In the genomic region with DNA sequence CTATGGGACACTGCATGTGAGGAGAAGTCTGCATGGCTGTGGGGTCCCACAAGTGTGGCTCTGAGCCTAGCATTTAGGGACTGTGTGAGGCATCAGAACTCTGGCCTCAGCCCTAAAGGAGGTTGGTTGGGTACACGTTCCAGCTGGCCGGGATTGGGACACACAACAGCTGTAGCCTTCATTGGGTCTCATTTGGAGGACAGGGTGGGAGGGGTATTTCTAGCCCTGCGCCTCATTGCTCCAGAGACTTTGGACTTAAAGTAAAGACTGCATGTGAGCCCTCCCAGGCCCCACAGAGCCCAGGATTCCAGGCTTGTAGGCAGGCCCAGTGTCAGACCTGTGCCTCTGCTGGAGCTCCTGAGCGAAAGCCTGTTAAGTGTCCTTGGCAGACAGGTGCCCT, we compare ENCODE assay signal across 16 mouse cellular contexts.
DNase-seq lines count a peak whose midpoint lies in the region; ATAC-seq lines count a peak whose summit lies in the region.
"Had no signal": no experiment of that assay in that cellular context is flagged by ENCODE, and none has a peak within 500 bp of the region (broad histone marks: within the 10 kb centered on the region; RNA-seq: fewer than 3 reads in every experiment).

No protein-coding gene starts in this region.

- whole genome bisulfite sequencing in kidney, embryonic 14.5 days = 74% methylated on average over 4 of the region's 4 CpGs
- WGBS in neural tube, embryonic 13.5 days = 89% methylated on average over 4 of the region's 4 CpGs
- 78% methylated on average over 4 of the region's 4 CpGs for WGBS in neural tube, embryonic 15.5 days

- H3K27ac ChIP-seq in kidney, embryonic 14.5 days (ENCODE audit: low read depth, low read length) = no peak overlapping the region
- peak overlapping the region; percentile 28; the same call in 1 of the 2 replicates for H3K27ac ChIP-seq in neural tube, embryonic 13.5 days (replicated peaks)
- H3K27ac ChIP-seq in neural tube, embryonic 15.5 days (replicated peaks) = no peak overlapping the region
- H3K27ac ChIP-seq: embryonic facial prominence, embryonic 15.5 days; limb, embryonic 10.5 days; liver, embryonic 12.5 days; neural tube, embryonic 12.5 days had no signal

- H3K36me3 ChIP-seq in kidney, embryonic 14.5 days (ENCODE audit: control insufficient read depth, insufficient read depth, low read length) = no peaks in the 10 kb centered on the region
- no peaks in the 10 kb centered on the region for H3K36me3 ChIP-seq in neural tube, embryonic 13.5 days
- no peaks in the 10 kb centered on the region for H3K36me3 ChIP-seq in neural tube, embryonic 15.5 days
- H3K36me3 ChIP-seq: embryonic facial prominence, embryonic 15.5 days; limb, embryonic 10.5 days; liver, embryonic 12.5 days; neural tube, embryonic 12.5 days had no signal

- ATAC-seq in kidney, embryonic 14.5 days (ENCODE audit: low FRiP score, low TSS enrichment) = peak; percentile 66
- no peak for ATAC-seq in neural tube, embryonic 13.5 days (ENCODE audit: low read depth)
- ATAC-seq in neural tube, embryonic 15.5 days (ENCODE audit: low FRiP score) = no peak
- ATAC-seq: liver, embryonic 12.5 days had no signal

- H3K9ac ChIP-seq in kidney, embryonic 14.5 days (ENCODE audit: low read depth, low read length) = no peak overlapping the region
- H3K9ac ChIP-seq in neural tube, embryonic 13.5 days = no peak overlapping the region
- no peak overlapping the region for H3K9ac ChIP-seq in neural tube, embryonic 15.5 days (replicated peaks)
- H3K9ac ChIP-seq: embryonic facial prominence, embryonic 15.5 days; liver, embryonic 12.5 days; neural tube, embryonic 12.5 days had no signal

- H3K27me3 ChIP-seq in kidney, embryonic 14.5 days (ENCODE audit: control insufficient read depth, insufficient read depth, low read length) = no peaks in the 10 kb centered on the region
- no peaks in the 10 kb centered on the region for H3K27me3 ChIP-seq in neural tube, embryonic 13.5 days
- no peaks in the 10 kb centered on the region for H3K27me3 ChIP-seq in neural tube, embryonic 15.5 days (replicated peaks)
- H3K27me3 ChIP-seq: CH12.LX; embryonic facial prominence, embryonic 15.5 days; liver, embryonic 12.5 days; neural tube, embryonic 12.5 days had no signal

- DNase-seq in gastrocnemius, postnatal 14 days = peak; percentile 49
- no peak for DNase-seq in gastrocnemius, postnatal 4 days (ENCODE audit: low spot score in 2 of 2)
- no peak for DNase-seq in kidney, adult 11 months
- no peak for DNase-seq in layer of hippocampus, postnatal 25 days (ENCODE audit: extremely low spot score in 1 of 2, low spot score in 1 of 2)
- DNase-seq in yolk sac, embryonic 10.5 days (ENCODE audit: low spot score) = no peak
- DNase-seq: adrenal gland, postnatal 10 days; cerebellum, adult 2 months; heart, postnatal 36 days had no signal

- intact Hi-C loops in gastrocnemius, postnatal 14 days (cut with DNase I; ENCODE audit: low total_unique reads) = no loop called here

- peaks cover 11% of the 10 kb centered on the region; the same call in 1 of the 2 replicates for H3K4me1 ChIP-seq in kidney, embryonic 14.5 days (ENCODE audit: control insufficient read depth, insufficient read depth, low read length)
- peaks cover 52% of the 10 kb centered on the region for H3K4me1 ChIP-seq in neural tube, embryonic 13.5 days (replicated peaks)
- peaks cover 54% of the 10 kb centered on the region for H3K4me1 ChIP-seq in neural tube, embryonic 15.5 days
- H3K4me1 ChIP-seq: liver, embryonic 12.5 days had no signal

- H3K9me3 ChIP-seq in kidney, embryonic 14.5 days (ENCODE audit: control insufficient read depth, low read length) = no peaks in the 10 kb centered on the region
- H3K9me3 ChIP-seq in neural tube, embryonic 13.5 days = no peaks in the 10 kb centered on the region
- H3K9me3 ChIP-seq in neural tube, embryonic 15.5 days (replicated peaks) = no peaks in the 10 kb centered on the region
- H3K9me3 ChIP-seq: embryonic facial prominence, embryonic 15.5 days; limb, embryonic 10.5 days; liver, embryonic 12.5 days; neural tube, embryonic 12.5 days had no signal

- no peak overlapping the region for H3K4me2 ChIP-seq in kidney, embryonic 14.5 days (replicated peaks; ENCODE audit: low read depth, low read length)
- H3K4me2 ChIP-seq in neural tube, embryonic 13.5 days = no peak overlapping the region
- H3K4me2 ChIP-seq in neural tube, embryonic 15.5 days = no peak overlapping the region
- H3K4me2 ChIP-seq: embryonic facial prominence, embryonic 15.5 days; liver, embryonic 12.5 days; neural tube, embryonic 12.5 days had no signal

- no peak overlapping the region for H3K4me3 ChIP-seq in kidney, embryonic 14.5 days (ENCODE audit: low read length)
- no peak overlapping the region for H3K4me3 ChIP-seq in neural tube, embryonic 13.5 days
- no peak overlapping the region for H3K4me3 ChIP-seq in neural tube, embryonic 15.5 days (replicated peaks)
- H3K4me3 ChIP-seq: embryonic facial prominence, embryonic 15.5 days; limb, embryonic 10.5 days; liver, embryonic 12.5 days; neural tube, embryonic 12.5 days had no signal
